Mouse (Mus musculus) mouse trophoblast stem cell (cell line): ENCODE measurements around the gene Troap.
"Not testable (repeated sequence)": the region's sequence is repeated elsewhere in the genome, so short reads cannot be mapped to it uniquely, and the experiment has no call there.

ENCODE experiments used
- in situ Hi-C, 2 experiments: fragments of 300-500 bp; cut with MseI, MboI; formaldehyde crosslinking; loops; 2 replicates in 1 of 2; 3 replicates in 1 of 2; pipeline ENCODE4 v1.15.1; 2025

Troap gene

GRCm38 (mm10) chr15:99040920-99041856 is 33.2 kb upstream of the Troap start:
- in situ Hi-C loops: no loop called here

- in situ Hi-C loops: no loop called here
Observed at GRCm38 (mm10) chr15:99042334-99042733, 32.0 kb upstream of the Troap start.

GRCm38 (mm10) chr15:99044854-99045253 is 29.5 kb upstream of the Troap start:
- in situ Hi-C loops: no loop called here

GRCm38 (mm10) chr15:99045734-99046133 is 28.6 kb upstream of the Troap start:
- in situ Hi-C loops: not testable (repeated sequence)

GRCm38 (mm10) chr15:99049473-99050253 is 24.7 kb upstream of the Troap start:
- in situ Hi-C loops: no loop called here

GRCm38 (mm10) chr15:99053373-99053772 is 21.0 kb upstream of the Troap start:
- in situ Hi-C loops: no loop called here

- in situ Hi-C loops: no loop called here
Observed at GRCm38 (mm10) chr15:99055040-99055439, 19.3 kb upstream of the Troap start, which contains the start of gene Prph. TSS of gene Prph (plus strand) at chr15:99055174.

GRCm38 (mm10) chr15:99055511-99055961 is 18.8 kb upstream of the Troap start:
- in situ Hi-C loops: no loop called here

- in situ Hi-C loops: no loop called here
Observed at GRCm38 (mm10) chr15:99056332-99056731, 18.0 kb upstream of the Troap start.

- in situ Hi-C loops: no loop called here
Observed at GRCm38 (mm10) chr15:99065557-99066165, 8.7 kb upstream of the Troap start.

GRCm38 (mm10) chr15:99071988-99072387 is 2.4 kb upstream of the Troap start:
- in situ Hi-C loops: no loop called here

GRCm38 (mm10) chr15:99074600-99075333 is 392 bp downstream of the Troap start:
- in situ Hi-C loops: no loop called here

GRCm38 (mm10) chr15:99076011-99076410 is 1.6 kb downstream of the Troap start:
- in situ Hi-C loops: not testable (repeated sequence)

- in situ Hi-C loops: no loop called here
Observed at GRCm38 (mm10) chr15:99078181-99078910, 4.0 kb downstream of the Troap start.

GRCm38 (mm10) chr15:99079804-99080203 is 5.4 kb downstream of the Troap start:
- in situ Hi-C loops: no loop called here

- in situ Hi-C loops: no loop called here
Observed at GRCm38 (mm10) chr15:99082322-99082721, 7.9 kb downstream of the Troap start.

- in situ Hi-C loops: no loop called here
Observed at GRCm38 (mm10) chr15:99082840-99083239, 8.5 kb downstream of the Troap start.

GRCm38 (mm10) chr15:99083258-99083657 is 8.9 kb downstream of the Troap start:
- in situ Hi-C loops: no loop called here

GRCm38 (mm10) chr15:99083867-99084557 is 9.6 kb downstream of the Troap start:
- in situ Hi-C loops: no loop called here

- in situ Hi-C loops: no loop called here
Observed at GRCm38 (mm10) chr15:99084618-99085017, 10.2 kb downstream of the Troap start.
